Mouse (Mus musculus): ENCODE results near the gene Npas4. TPM values are rescaled to one million over a fixed set of nuclear protein-coding genes. Genes with fewer than 3 reads are reported as not detected.

Npas4 gene
- polyA plus RNA-seq, 1 experiment = 0.02 TPM

- no peak overlapping the region for H3ac ChIP-seq (ENCODE audit: control insufficient read depth, insufficient read length)
- H3K27me3 ChIP-seq (ENCODE audit: control insufficient read depth, insufficient read depth, insufficient read length) = peaks cover 9% of the 10 kb centered on the region
- H3K36me3 ChIP-seq (ENCODE audit: control insufficient read depth, insufficient read depth) = no peaks in the 10 kb centered on the region
- TF ChIP-seq MAX (IDR thresholded peaks at IDR 0.05; ENCODE audit: low read depth) (no peak), CEBPB (IDR thresholded peaks at IDR 0.05; ENCODE audit: insufficient read depth, poor library complexity, severe bottlenecking) (no peak), MYOD1 (IDR thresholded peaks at IDR 0.05; ENCODE audit: control insufficient read depth in 1 of 3, insufficient read length in 2 of 3, low read depth in 2 of 3) (no peak), TCF12 (IDR thresholded peaks at IDR 0.05; ENCODE audit: insufficient read depth, poor library complexity, severe bottlenecking) (no peak), POLR2A (IDR thresholded peaks at IDR 0.05; ENCODE audit: insufficient read length, low read depth) (no peak), USF1 (IDR thresholded peaks at IDR 0.05; ENCODE audit: low read depth) (no peak), MYOG (IDR thresholded peaks at IDR 0.05; ENCODE audit: control insufficient read depth in 1 of 3, insufficient read depth in 1 of 3, insufficient read length in 2 of 3, low read depth in 2 of 3) (no peak), POLR2AphosphoS2 (IDR thresholded peaks at IDR 0.05; ENCODE audit: insufficient read length, low read depth) (no peak), REST (IDR thresholded peaks at IDR 0.05; ENCODE audit: insufficient read depth, insufficient read length) (no peak), E2F4 (IDR thresholded peaks at IDR 0.05; ENCODE audit: insufficient read depth) (no peak), SRF (IDR thresholded peaks at IDR 0.05; ENCODE audit: control insufficient read depth, insufficient read length, low read depth) (no peak), TCF3 (IDR thresholded peaks at IDR 0.05; ENCODE audit: insufficient read length, low read depth) (no peak)
- H3K4me2 ChIP-seq (ENCODE audit: low read depth) = no peak overlapping the region
- no peaks in the 10 kb centered on the region for H3K79me2 ChIP-seq (ENCODE audit: control insufficient read depth, insufficient read depth)
- H3K4me3 ChIP-seq = no peak overlapping the region
Measured at GRCm38 (mm10) chr19:4936896-4937295, 53.2 kb downstream of the Npas4 start.

Other genes starting within 250 kb of the Npas4 start
- 4.8 TPM for gene Rbm4b, start 233.8 kb downstream of the Npas4 start, polyA plus RNA-seq (2012; fragmentation: generic; extraction: Trizol)
- 66.4 TPM for gene Rbm4, start 196.4 kb downstream of the Npas4 start, polyA plus RNA-seq (2012; fragmentation: generic; extraction: Trizol)
- gene Gm21992, start 178.7 kb downstream of the Npas4 start, polyA plus RNA-seq (2012; fragmentation: generic; extraction: Trizol) = 8.1 TPM
- 46.8 TPM for gene Rbm14, start 178.7 kb downstream of the Npas4 start, polyA plus RNA-seq (2012; fragmentation: generic; extraction: Trizol)
- 40.4 TPM for gene Ccs, start 151.0 kb downstream of the Npas4 start, polyA plus RNA-seq (2012; fragmentation: generic; extraction: Trizol)
- 0.04 TPM for gene Ccdc87, start 150.9 kb downstream of the Npas4 start, polyA plus RNA-seq (2012; fragmentation: generic; extraction: Trizol)
- 6.6 TPM for gene Ctsf, start 135.2 kb downstream of the Npas4 start, polyA plus RNA-seq (2012; fragmentation: generic; extraction: Trizol)
- 418 TPM for gene Actn3, start 112.4 kb downstream of the Npas4 start, polyA plus RNA-seq (2012; fragmentation: generic; extraction: Trizol)
- gene Zdhhc24, start 111.6 kb downstream of the Npas4 start, polyA plus RNA-seq (2012; fragmentation: generic; extraction: Trizol) = 9.3 TPM
- 3.6 TPM for gene Bbs1, start 83.7 kb downstream of the Npas4 start, polyA plus RNA-seq (2012; fragmentation: generic; extraction: Trizol)
- gene Dpp3, start 62.0 kb downstream of the Npas4 start, polyA plus RNA-seq (2012; fragmentation: generic; extraction: Trizol) = 71.6 TPM
- 0.49 TPM for gene Peli3, start 47.2 kb downstream of the Npas4 start, polyA plus RNA-seq (2012; fragmentation: generic; extraction: Trizol)
- gene Mrpl11, start 28.2 kb downstream of the Npas4 start, polyA plus RNA-seq (2012; fragmentation: generic; extraction: Trizol) = 62.6 TPM
- gene Slc29a2, start 33.5 kb upstream of the Npas4 start, polyA plus RNA-seq (2012; fragmentation: generic; extraction: Trizol) = 8.7 TPM
- 46.7 TPM for gene B4gat1, start 48.5 kb upstream of the Npas4 start, polyA plus RNA-seq (2012; fragmentation: generic; extraction: Trizol)
- 1.6 TPM for gene AC124502.3, start 48.6 kb upstream of the Npas4 start, polyA plus RNA-seq (2012; fragmentation: generic; extraction: Trizol)
- 45.8 TPM for gene Brms1, start 51.0 kb upstream of the Npas4 start, polyA plus RNA-seq (2012; fragmentation: generic; extraction: Trizol)
- gene Rin1, start 60.2 kb upstream of the Npas4 start, polyA plus RNA-seq (2012; fragmentation: generic; extraction: Trizol) = 63.9 TPM
- gene Cd248, start 77.8 kb upstream of the Npas4 start, polyA plus RNA-seq (2012; fragmentation: generic; extraction: Trizol) = 10.4 TPM
- 10.1 TPM for gene Tmem151a, start 95.2 kb upstream of the Npas4 start, polyA plus RNA-seq (2012; fragmentation: generic; extraction: Trizol)
- 115 TPM for gene Yif1a, start 98.2 kb upstream of the Npas4 start, polyA plus RNA-seq (2012; fragmentation: generic; extraction: Trizol)
- gene Cnih2, start 108.2 kb upstream of the Npas4 start, polyA plus RNA-seq (2012; fragmentation: generic; extraction: Trizol) = 1.6 TPM
- 203 TPM for gene Rab1b, start 116.8 kb upstream of the Npas4 start, polyA plus RNA-seq (2012; fragmentation: generic; extraction: Trizol)
- gene Klc2, start 128.2 kb upstream of the Npas4 start, polyA plus RNA-seq (2012; fragmentation: generic; extraction: Trizol) = 56.7 TPM

Data from myocyte (in vitro differentiated cells).